Mouse (Mus musculus) myocyte (in vitro differentiated cells): ENCODE results near the gene Fhl3.

ENCODE experiments used
- E2F4 ChIP-seq: IDR thresholded peaks from one replicate; pipeline ENCODE4 v1.6.1; 2011; ENCODE audit warnings: mild to moderate bottlenecking, control low read depth, moderate library complexity; ENCODE audit not compliant: insufficient read depth
- MAX ChIP-seq: IDR thresholded peaks from one replicate; pipeline ENCODE4 v1.6.1; 2011; ENCODE audit warnings: low read depth, mild to moderate bottlenecking, control low read depth
- POLR2A ChIP-seq: IDR thresholded peaks from one replicate; pipeline ENCODE4 v1.6.1; 2011; ENCODE audit warnings: low read depth, mild to moderate bottlenecking, control low read depth, moderate library complexity; ENCODE audit not compliant: insufficient read length
- POLR2AphosphoS2 ChIP-seq: IDR thresholded peaks from one replicate; pipeline ENCODE4 v1.6.1; 2011; ENCODE audit warnings: low read depth, control low read depth; ENCODE audit not compliant: insufficient read length
- TCF12 ChIP-seq: IDR thresholded peaks from one replicate; pipeline ENCODE4 v1.6.1; 2011; ENCODE audit warnings: mild to moderate bottlenecking, control low read depth; ENCODE audit not compliant: poor library complexity, insufficient read depth, severe bottlenecking
- USF1 ChIP-seq: IDR thresholded peaks from one replicate; pipeline ENCODE4 v1.6.1; 2011; ENCODE audit warnings: low read depth, mild to moderate bottlenecking, control low read depth, moderate library complexity

- TF ChIP-seq POLR2AphosphoS2 (peak; percentile 92), POLR2A (peak; percentile 32), USF1 (no peak), MAX (no peak), E2F4 (no peak), TCF12 (no peak)
Observed at GRCm38 (mm10) chr4:124709961-124710446, 9.5 kb downstream of the Fhl3 start.
